Mouse (Mus musculus): ENCODE data around the gene Zfp108. TPM values are rescaled to one million over a fixed set of nuclear protein-coding genes. Genes with fewer than 3 reads are reported as not detected.

The Zfp108 gene
- total and polyA plus RNA-seq, 2 experiments from 2014 or later = 3.4 to 5.5 TPM

- no peak overlapping the region for H3K4me2 ChIP-seq (ENCODE audit: low read depth, low read length, poor library complexity, severe bottlenecking)
- H3K27ac ChIP-seq (ENCODE audit: low read depth, low read length) = no peak overlapping the region
- no peaks in the 10 kb centered on the region for H3K27me3 ChIP-seq (ENCODE audit: insufficient read depth, low read length)
- no peak overlapping the region for H3K4me3 ChIP-seq (ENCODE audit: low read depth, low read length)
- no peak for DNase-seq (ENCODE audit: low spot score)
- no peak for TF ChIP-seq CTCF (IDR thresholded peaks at IDR 0.05)
- ATAC-seq (ENCODE audit: low FRiP score) = no peak
- peaks cover 49% of the 10 kb centered on the region for H3K36me3 ChIP-seq (ENCODE audit: insufficient read depth, low read length)
- no peaks in the 10 kb centered on the region for H3K4me1 ChIP-seq (ENCODE audit: insufficient read depth, low read length)
- 97% methylated on average over 4 of the region's 4 CpGs for WGBS
- 0 out of 2 replicates have a peak, but pooled peaks cover 4% of the 10 kb centered on the region for H3K9me3 ChIP-seq (ENCODE audit: low read length)
- no peak overlapping the region for H3K9ac ChIP-seq (replicated peaks; ENCODE audit: low read length, poor library complexity, severe bottlenecking)
These were observed 35.6 kb downstream of the Zfp108 start for GRCm38 (mm10) chr7:24290106-24290693.

GRCm38 (mm10) chr7:24291387-24292090 is 36.9 kb downstream of the Zfp108 start:
- 0 out of 2 replicates have a peak, but pooled peaks cover 4% of the 10 kb centered on the region for H3K9me3 ChIP-seq (ENCODE audit: low read length)
- no peak overlapping the region for H3K4me2 ChIP-seq (ENCODE audit: low read depth, low read length, poor library complexity, severe bottlenecking)
- H3K4me3 ChIP-seq (ENCODE audit: low read depth, low read length) = no peak overlapping the region
- no peak for TF ChIP-seq CTCF (IDR thresholded peaks at IDR 0.05)
- no peaks in the 10 kb centered on the region for H3K4me1 ChIP-seq (ENCODE audit: insufficient read depth, low read length)
- 94% methylated on average over 27 of the region's 27 CpGs for WGBS
- DNase-seq (ENCODE audit: low spot score) (no peak), ATAC-seq (ENCODE audit: low FRiP score) (no peak)
- H3K27me3 ChIP-seq (ENCODE audit: insufficient read depth, low read length) = no peaks in the 10 kb centered on the region
- no peak overlapping the region for H3K27ac ChIP-seq (ENCODE audit: low read depth, low read length)
- H3K9ac ChIP-seq (replicated peaks; ENCODE audit: low read length, poor library complexity, severe bottlenecking) = no peak overlapping the region
- peaks cover 62% of the 10 kb centered on the region for H3K36me3 ChIP-seq (ENCODE audit: insufficient read depth, low read length)

- H3K4me3 ChIP-seq (ENCODE audit: low read depth, low read length) = no peak overlapping the region
- H3K27me3 ChIP-seq (ENCODE audit: insufficient read depth, low read length) = no peaks in the 10 kb centered on the region
- H3K9me3 ChIP-seq (ENCODE audit: low read length) = 0 out of 2 replicates have a peak, but pooled peaks cover 4% of the 10 kb centered on the region
- WGBS = 92% methylated on average over 12 of the region's 12 CpGs
- no peak overlapping the region for H3K4me2 ChIP-seq (ENCODE audit: low read depth, low read length, poor library complexity, severe bottlenecking)
- no peak overlapping the region for H3K9ac ChIP-seq (replicated peaks; ENCODE audit: low read length, poor library complexity, severe bottlenecking)
- ATAC-seq (ENCODE audit: low FRiP score) (no peak), DNase-seq (ENCODE audit: low spot score) (no peak)
- H3K36me3 ChIP-seq (ENCODE audit: insufficient read depth, low read length) = peaks cover 55% of the 10 kb centered on the region
- TF ChIP-seq CTCF (IDR thresholded peaks at IDR 0.05) = no peak
- no peaks in the 10 kb centered on the region for H3K4me1 ChIP-seq (ENCODE audit: insufficient read depth, low read length)
- no peak overlapping the region for H3K27ac ChIP-seq (ENCODE audit: low read depth, low read length)
These were observed 38.7 kb downstream of the Zfp108 start for GRCm38 (mm10) chr7:24293061-24293851.

GRCm38 (mm10) chr7:24294763-24295162 is 40.2 kb downstream of the Zfp108 start:
- no peak for DNase-seq (ENCODE audit: low spot score)
- no peak for ATAC-seq (ENCODE audit: low FRiP score)
- TF ChIP-seq CTCF (IDR thresholded peaks at IDR 0.05) = no peak
- Histone ChIP-seq H3K9me3 (ENCODE audit: low read length) (0 out of 2 replicates have a peak, but pooled peaks cover 4% of the 10 kb centered on the region), H3K4me1 (ENCODE audit: insufficient read depth, low read length) (no peaks in the 10 kb centered on the region), H3K36me3 (ENCODE audit: insufficient read depth, low read length) (peaks cover 55% of the 10 kb centered on the region), H3K4me2 (ENCODE audit: low read depth, low read length, poor library complexity, severe bottlenecking) (no peak overlapping the region), H3K4me3 (ENCODE audit: low read depth, low read length) (no peak overlapping the region), H3K27me3 (ENCODE audit: insufficient read depth, low read length) (no peaks in the 10 kb centered on the region), H3K9ac (replicated peaks; ENCODE audit: low read length, poor library complexity, severe bottlenecking) (no peak overlapping the region), H3K27ac (ENCODE audit: low read depth, low read length) (no peak overlapping the region)
- 97% methylated on average over 4 of the region's 4 CpGs for WGBS

DNA sequence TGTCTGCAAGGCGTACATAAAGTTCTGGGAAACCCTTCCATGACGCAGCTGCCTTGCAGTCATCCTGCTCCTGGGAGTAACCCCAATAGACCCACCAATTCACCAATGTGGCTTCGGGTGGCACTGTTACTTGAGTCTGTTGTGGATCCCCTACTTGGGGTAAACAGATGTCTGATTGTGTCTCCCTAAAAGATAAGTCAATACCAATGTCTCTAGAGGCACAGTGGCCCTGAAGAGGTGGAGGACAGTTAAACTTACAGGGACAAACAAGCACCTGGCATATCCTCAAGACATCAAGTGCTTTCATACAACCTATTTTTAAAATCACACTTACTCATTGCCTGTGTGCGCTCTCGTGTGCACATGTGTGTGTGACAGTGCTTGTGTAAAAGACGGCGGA is 40.8 kb downstream of the Zfp108 start:
- DNase-seq (ENCODE audit: low spot score) (no peak), ATAC-seq (ENCODE audit: low FRiP score) (no peak)
- no peak for TF ChIP-seq CTCF (IDR thresholded peaks at IDR 0.05)
- WGBS = 97% methylated on average over 7 of the region's 7 CpGs
- no peak overlapping the region for H3K27ac ChIP-seq (ENCODE audit: low read depth, low read length)
- no peaks in the 10 kb centered on the region for H3K4me1 ChIP-seq (ENCODE audit: insufficient read depth, low read length)
- H3K9me3 ChIP-seq (ENCODE audit: low read length) = 0 out of 2 replicates have a peak, but pooled peaks cover 4% of the 10 kb centered on the region
- no peak overlapping the region for H3K4me3 ChIP-seq (ENCODE audit: low read depth, low read length)
- peaks cover 50% of the 10 kb centered on the region for H3K36me3 ChIP-seq (ENCODE audit: insufficient read depth, low read length)
- H3K4me2 ChIP-seq (ENCODE audit: low read depth, low read length, poor library complexity, severe bottlenecking) = no peak overlapping the region
- H3K9ac ChIP-seq (replicated peaks; ENCODE audit: low read length, poor library complexity, severe bottlenecking) = no peak overlapping the region
- H3K27me3 ChIP-seq (ENCODE audit: insufficient read depth, low read length) = no peaks in the 10 kb centered on the region
